In genomic region chr10:85128453-85128852, GRCm38 (mm10) we compare ENCODE assay signal across 8 mouse cellular contexts. TPM values are rescaled to one million over a fixed set of nuclear protein-coding genes. Genes with fewer than 3 reads are reported as not detected.
DNase-seq lines count a peak whose midpoint lies in the region; ATAC-seq and TF ChIP-seq lines count a peak whose summit lies in the region.

No protein-coding gene starts in this region.

- no peaks in the 10 kb centered on the region for H3K9me3 ChIP-seq in forebrain, embryonic 15.5 days
- H3K9me3 ChIP-seq in lung, embryonic 14.5 days (ENCODE audit: low read depth, low read length): no peaks in the 10 kb centered on the region

- H3K27ac ChIP-seq in forebrain, embryonic 15.5 days (replicated peaks): peak overlapping the region; percentile 62
- H3K27ac ChIP-seq in lung, embryonic 14.5 days (ENCODE audit: low read depth): no peak overlapping the region

- peaks cover 20% of the 10 kb centered on the region for H3K4me1 ChIP-seq in forebrain, embryonic 15.5 days
- 0 out of 2 replicates have a peak, but pooled peaks cover 4% of the 10 kb centered on the region for H3K4me1 ChIP-seq in lung, embryonic 14.5 days (ENCODE audit: insufficient read depth)

- 21% methylated on average over 7 of the region's 7 CpGs for WGBS in forebrain, embryonic 15.5 days
- 17% methylated on average over 7 of the region's 7 CpGs for WGBS in lung, embryonic 14.5 days

- no peak for TF ChIP-seq CTCF in lung, embryonic 14.5 days (IDR thresholded peaks at IDR 0.05; ENCODE audit: low read depth)

- H3K4me2 ChIP-seq in forebrain, embryonic 15.5 days (replicated peaks): peak overlapping the region; percentile 56
- peak overlapping the region; percentile 61 for H3K4me2 ChIP-seq in lung, embryonic 14.5 days

- no peaks in the 10 kb centered on the region for H3K27me3 ChIP-seq in forebrain, embryonic 15.5 days
- H3K27me3 ChIP-seq in lung, embryonic 14.5 days (ENCODE audit: insufficient read depth, low read length): no peaks in the 10 kb centered on the region

- H3K36me3 ChIP-seq in forebrain, embryonic 15.5 days: peaks cover 15% of the 10 kb centered on the region
- peaks cover 6% of the 10 kb centered on the region; the same call in 1 of the 2 replicates for H3K36me3 ChIP-seq in lung, embryonic 14.5 days (ENCODE audit: insufficient read depth)

- peak overlapping the region; percentile 67 for H3K4me3 ChIP-seq in forebrain, embryonic 15.5 days
- H3K4me3 ChIP-seq in lung, embryonic 14.5 days (ENCODE audit: low read depth, low read length): peak overlapping the region; percentile 59

- H3K9ac ChIP-seq in forebrain, embryonic 15.5 days (replicated peaks): peak overlapping the region; percentile 31
- H3K9ac ChIP-seq in lung, embryonic 14.5 days: no peak overlapping the region

- peak; percentile 21 for ATAC-seq in forebrain, embryonic 15.5 days (replicated peaks)
- peak; percentile 32; the same call in 1 of the 2 replicates for ATAC-seq in lung, embryonic 14.5 days (ENCODE audit: insufficient read depth)
- ATAC-seq in neutrophil, adult 5-6 weeks (ENCODE audit: extremely low read depth, insufficient number of reproducible peaks, low FRiP score, poor library complexity, severe bottlenecking): peak; percentile 62; the same call in 1 of the 2 replicates

- DNase-seq in urinary bladder, postnatal 25 days (ENCODE audit: low spot score): peak; percentile 16
- no peak for DNase-seq in urinary bladder, adult 2 months (ENCODE audit: low spot score)
- peak; percentile 44 for DNase-seq in kidney, adult 11 months
- DNase-seq in lung, embryonic 14.5 days: peak; percentile 63
- no peak for DNase-seq in testis, postnatal 10 days (ENCODE audit: low spot score)
- DNase-seq in ovary, adult 18-20 months (ENCODE audit: low spot score): no peak

RNA-seq across cellular contexts. Expression of gene Mterf2, which starts 0.6 kb away (rescaled TPM):
- 7.7 and 9.1 TPM in 2 replicates for polyA plus RNA-seq in urinary bladder, adult 2 months (2012; rRNA removed)
- polyA plus RNA-seq in forebrain, embryonic 15.5 days (2015; fragmentation: Nextera tagmentation; extraction: Ambion mirVana): 24.2 and 26.0 TPM in 2 replicates
- polyA plus RNA-seq in lung, embryonic 14.5 days (2014; fragmentation: Nextera tagmentation; extraction: Ambion mirVana): 10.4 and 15.2 TPM in 2 replicates
- total RNA-seq in neutrophil, adult 5-6 weeks (2017): 19.6 and 22.9 TPM in 2 replicates

RNA-seq across cellular contexts. Expression of gene Tmem263, which starts 26.0 kb away (rescaled TPM):
- 12.3 and 14.2 TPM in 2 replicates for polyA plus RNA-seq in urinary bladder, adult 2 months (2012; rRNA removed)
- polyA plus RNA-seq in forebrain, embryonic 15.5 days (2015; fragmentation: Nextera tagmentation; extraction: Ambion mirVana): 57.7 and 62.5 TPM in 2 replicates
- 71.4 and 72.4 TPM in 2 replicates for polyA plus RNA-seq in lung, embryonic 14.5 days (2014; fragmentation: Nextera tagmentation; extraction: Ambion mirVana)
- total RNA-seq in neutrophil, adult 5-6 weeks (2017): 13.2 and 15.7 TPM in 2 replicates

RNA-seq across cellular contexts. Expression of gene Fhl4, which starts 26.2 kb away (rescaled TPM):
- 0.63 and 0.87 TPM in 2 replicates for polyA plus RNA-seq in urinary bladder, adult 2 months (2012; rRNA removed)
- polyA plus RNA-seq in forebrain, embryonic 15.5 days (2015; fragmentation: Nextera tagmentation; extraction: Ambion mirVana): 2.2 and 2.4 TPM in 2 replicates
- polyA plus RNA-seq in lung, embryonic 14.5 days (2014; fragmentation: Nextera tagmentation; extraction: Ambion mirVana): 0.99 and 1.3 TPM in 2 replicates
- total RNA-seq in neutrophil, adult 5-6 weeks (2017): 0.81 and 0.98 TPM in 2 replicates

RNA-seq across cellular contexts. Expression of gene Cry1, which starts 56.4 kb away (rescaled TPM):
- polyA plus RNA-seq in urinary bladder, adult 2 months (2012; rRNA removed): 11.5 and 15.5 TPM in 2 replicates
- 30.7 and 35.3 TPM in 2 replicates for polyA plus RNA-seq in forebrain, embryonic 15.5 days (2015; fragmentation: Nextera tagmentation; extraction: Ambion mirVana)
- polyA plus RNA-seq in lung, embryonic 14.5 days (2014; fragmentation: Nextera tagmentation; extraction: Ambion mirVana): 32.4 and 34.6 TPM in 2 replicates
- total RNA-seq in neutrophil, adult 5-6 weeks (2017): 19.4 and 26.1 TPM in 2 replicates

Comparison
In these comparisons a context has a peak if more than half of its experiments do, and no peak if none do; other contexts are left out.
1. DNase-seq: peak in urinary bladder, postnatal 25 days (single experiment), kidney, adult 11 months (single experiment) and lung, embryonic 14.5 days (single experiment); none in urinary bladder, adult 2 months (single experiment), testis, postnatal 10 days (single experiment) and ovary, adult 18-20 months (single experiment).
2. Peak in every context shown above with its lines, with median percentiles within 50 percentile points of each other: ATAC-seq.